Mouse (Mus musculus) myocyte (in vitro differentiated cells): Measurements from ENCODE around the gene Gm10803. TPM values are rescaled to one million over a fixed set of nuclear protein-coding genes. Genes with fewer than 3 reads are reported as not detected.
A peak's percentile ranks its signal among the peaks of the same experiment; 100 is the strongest.

Source experiments
- H3K27me3 ChIP-seq: one replicate; pipeline ENCODE4 v1.6.1; 2011; ENCODE audit not compliant: control insufficient read depth, insufficient read depth, insufficient read length
- H3K36me3 ChIP-seq: one replicate; pipeline ENCODE4 v1.6.1; 2011; ENCODE audit not compliant: control insufficient read depth, insufficient read depth
- H3K4me2 ChIP-seq: one replicate; pipeline ENCODE4 v1.6.1; 2011; ENCODE audit warnings: low read depth, control low read depth
- H3K4me3 ChIP-seq: one replicate; pipeline ENCODE4 v1.5.1; 2011; ENCODE audit warnings: mild to moderate bottlenecking, control low read depth, moderate library complexity
- H3K79me2 ChIP-seq: one replicate; pipeline ENCODE4 v1.6.1; 2011; ENCODE audit not compliant: control insufficient read depth, insufficient read depth
- H3ac ChIP-seq: one replicate; pipeline ENCODE4 v1.6.1; 2011; ENCODE audit not compliant: control insufficient read depth, insufficient read length
- CEBPB ChIP-seq: IDR thresholded peaks from 2 replicates; pipeline ENCODE4 v1.6.1; 2011; ENCODE audit warnings: mild to moderate bottlenecking, moderate library complexity; ENCODE audit not compliant: poor library complexity, insufficient read depth, severe bottlenecking
- E2F4 ChIP-seq: IDR thresholded peaks from one replicate; pipeline ENCODE4 v1.6.1; 2011; ENCODE audit warnings: mild to moderate bottlenecking, control low read depth, moderate library complexity; ENCODE audit not compliant: insufficient read depth
- MAX ChIP-seq: IDR thresholded peaks from one replicate; pipeline ENCODE4 v1.6.1; 2011; ENCODE audit warnings: low read depth, mild to moderate bottlenecking, control low read depth
- MYOD1 ChIP-seq, 3 experiments: IDR thresholded peaks; one replicate each; pipeline ENCODE4 v1.6.1; 2011; ENCODE audit warnings: control low read depth in 2 of 3, low read depth in 2 of 3, mild to moderate bottlenecking in 2 of 3, moderate library complexity in 1 of 3; ENCODE audit not compliant: insufficient read length in 2 of 3, control insufficient read depth in 1 of 3
- MYOG ChIP-seq, 3 experiments: IDR thresholded peaks; one replicate each; pipeline ENCODE4 v1.6.1; 2011; ENCODE audit warnings: control low read depth in 2 of 3, low read depth in 2 of 3, mild to moderate bottlenecking in 2 of 3; ENCODE audit not compliant: insufficient read length in 2 of 3, control insufficient read depth in 1 of 3, insufficient read depth in 1 of 3
- POLR2A ChIP-seq: IDR thresholded peaks from one replicate; pipeline ENCODE4 v1.6.1; 2011; ENCODE audit warnings: low read depth, mild to moderate bottlenecking, control low read depth, moderate library complexity; ENCODE audit not compliant: insufficient read length
- POLR2AphosphoS2 ChIP-seq: IDR thresholded peaks from one replicate; pipeline ENCODE4 v1.6.1; 2011; ENCODE audit warnings: low read depth, control low read depth; ENCODE audit not compliant: insufficient read length
- REST ChIP-seq: IDR thresholded peaks from one replicate; pipeline ENCODE4 v1.6.1; 2011; ENCODE audit warnings: mild to moderate bottlenecking, control low read depth, moderate library complexity; ENCODE audit not compliant: insufficient read depth, insufficient read length
- SRF ChIP-seq: IDR thresholded peaks from one replicate; pipeline ENCODE4 v1.6.1; 2011; ENCODE audit warnings: low read depth; ENCODE audit not compliant: control insufficient read depth, insufficient read length
- TCF12 ChIP-seq: IDR thresholded peaks from one replicate; pipeline ENCODE4 v1.6.1; 2011; ENCODE audit warnings: mild to moderate bottlenecking, control low read depth; ENCODE audit not compliant: poor library complexity, insufficient read depth, severe bottlenecking
- TCF3 ChIP-seq: IDR thresholded peaks from one replicate; pipeline ENCODE4 v1.6.1; 2011; ENCODE audit warnings: low read depth, control low read depth; ENCODE audit not compliant: insufficient read length
- USF1 ChIP-seq: IDR thresholded peaks from one replicate; pipeline ENCODE4 v1.6.1; 2011; ENCODE audit warnings: low read depth, mild to moderate bottlenecking, control low read depth, moderate library complexity
- polyA plus RNA-seq: library from polyadenylated mRNA; unstranded; fragments of >200 nt; fragmentation: generic; extraction: Trizol; gene quantifications from one replicate; pipeline ENCODE4 v1.2.1, GENCODE M21; 2012; ENCODE audit warnings: missing spikeins

Gene Gm10803
- polyA plus RNA-seq, 1 experiment: not detected

- Histone ChIP-seq H3K27me3 (peaks cover 17% of the 10 kb centered on the region), H3K36me3 (no peaks in the 10 kb centered on the region), H3K79me2 (no peaks in the 10 kb centered on the region), H3ac (no peak overlapping the region), H3K4me3 (no peak overlapping the region), H3K4me2 (no peak overlapping the region)
- no peak for TF ChIP-seq MAX
- no peak for TF ChIP-seq TCF12
- TF ChIP-seq CEBPB: no peak
- TF ChIP-seq SRF: no peak
- no peak for TF ChIP-seq E2F4
- no peak for TF ChIP-seq POLR2AphosphoS2
- TF ChIP-seq POLR2A: no peak
Measured at GRCm38 (mm10) chr2:93533891-93534290, 26.5 kb upstream of the Gm10803 start.

DNA sequence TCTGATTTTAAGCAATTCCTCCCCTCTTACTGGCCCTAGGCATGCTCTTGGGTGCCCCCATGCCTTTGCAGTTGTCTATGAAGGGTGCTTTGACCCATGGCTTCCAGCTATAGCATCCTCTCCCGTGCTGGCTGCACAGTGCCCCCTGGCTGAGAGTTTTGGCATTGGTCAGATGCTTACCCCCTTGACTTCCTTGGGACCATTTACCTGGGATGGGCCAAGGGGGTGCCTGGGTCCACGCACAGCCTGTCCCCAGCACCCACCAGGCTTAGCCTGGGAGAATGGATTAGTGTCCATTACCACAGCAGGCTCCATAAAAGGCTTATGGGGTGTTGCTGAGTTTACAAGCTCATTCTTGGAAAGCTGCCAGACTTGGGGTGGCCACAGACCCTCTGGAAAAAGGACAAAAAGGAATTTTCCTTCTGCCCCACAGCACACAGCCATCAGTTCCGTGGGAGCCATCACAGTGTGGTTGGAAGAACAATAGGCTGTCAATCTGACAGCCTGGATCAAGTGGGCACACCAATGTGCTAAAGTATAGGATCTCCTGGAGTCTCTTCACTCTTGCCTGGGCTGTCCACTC lies 22.9 kb upstream of the Gm10803 start:
- Histone ChIP-seq H3K36me3 (no peaks in the 10 kb centered on the region), H3K27me3 (peaks cover 10% of the 10 kb centered on the region), H3K4me2 (no peak overlapping the region), H3ac (no peak overlapping the region), H3K4me3 (no peak overlapping the region), H3K79me2 (no peaks in the 10 kb centered on the region)
- TF ChIP-seq MYOG (IDR thresholded peaks at IDR 0.05; ENCODE audit: control insufficient read depth in 1 of 3, insufficient read depth in 1 of 3, insufficient read length in 2 of 3, low read depth in 2 of 3) (no peak), MAX (no peak), TCF12 (no peak), POLR2AphosphoS2 (no peak), TCF3 (no peak), USF1 (no peak), REST (no peak), E2F4 (no peak), MYOD1 (IDR thresholded peaks at IDR 0.05; ENCODE audit: control insufficient read depth in 1 of 3, insufficient read length in 2 of 3, low read depth in 2 of 3) (no peak), CEBPB (no peak), POLR2A (no peak), SRF (no peak)

- Histone ChIP-seq H3K27me3 (peaks cover 8% of the 10 kb centered on the region), H3K4me2 (no peak overlapping the region), H3K36me3 (no peaks in the 10 kb centered on the region), H3ac (no peak overlapping the region), H3K4me3 (no peak overlapping the region), H3K79me2 (no peaks in the 10 kb centered on the region)
- no peak for TF ChIP-seq POLR2A
Measured at GRCm38 (mm10) chr2:93538140-93538539, 22.2 kb upstream of the Gm10803 start.

GRCm38 (mm10) chr2:93541771-93542170 lies 18.6 kb upstream of the Gm10803 start:
- Histone ChIP-seq H3K4me2 (peak overlapping the region; percentile 32), H3ac (no peak overlapping the region), H3K36me3 (no peaks in the 10 kb centered on the region), H3K79me2 (no peaks in the 10 kb centered on the region), H3K4me3 (no peak overlapping the region), H3K27me3 (peaks cover 31% of the 10 kb centered on the region)
- no peak for TF ChIP-seq REST
- no peak for TF ChIP-seq POLR2AphosphoS2
- TF ChIP-seq MYOG (IDR thresholded peaks at IDR 0.05; ENCODE audit: control insufficient read depth in 1 of 3, insufficient read depth in 1 of 3, insufficient read length in 2 of 3, low read depth in 2 of 3): peak in 2 of 3 experiments; percentile 54 to 63
- TF ChIP-seq E2F4: no peak
- TF ChIP-seq MAX: no peak
- TF ChIP-seq TCF3: no peak
- TF ChIP-seq POLR2A: no peak
- peak in 2 of 3 experiments; percentile 10 to 57 for TF ChIP-seq MYOD1 (IDR thresholded peaks at IDR 0.05; ENCODE audit: control insufficient read depth in 1 of 3, insufficient read length in 2 of 3, low read depth in 2 of 3)
- TF ChIP-seq USF1: no peak

GRCm38 (mm10) chr2:93552676-93553521 lies 7.5 kb upstream of the Gm10803 start:
- Histone ChIP-seq H3K27me3 (peaks cover 62% of the 10 kb centered on the region), H3K4me2 (no peak overlapping the region), H3ac (no peak overlapping the region), H3K4me3 (no peak overlapping the region), H3K36me3 (no peaks in the 10 kb centered on the region), H3K79me2 (no peaks in the 10 kb centered on the region)
- no peak for TF ChIP-seq USF1
- no peak for TF ChIP-seq MYOD1 (IDR thresholded peaks at IDR 0.05; ENCODE audit: control insufficient read depth in 1 of 3, insufficient read length in 2 of 3, low read depth in 2 of 3)
- TF ChIP-seq TCF12: no peak
- TF ChIP-seq E2F4: no peak
- no peak for TF ChIP-seq POLR2A
- no peak for TF ChIP-seq MYOG (IDR thresholded peaks at IDR 0.05; ENCODE audit: control insufficient read depth in 1 of 3, insufficient read depth in 1 of 3, insufficient read length in 2 of 3, low read depth in 2 of 3)
- no peak for TF ChIP-seq MAX
- no peak for TF ChIP-seq REST
- no peak for TF ChIP-seq TCF3
- no peak for TF ChIP-seq CEBPB
- no peak for TF ChIP-seq POLR2AphosphoS2
- TF ChIP-seq SRF: no peak
